Mouse (Mus musculus): ENCODE measurements around the gene Pramef17. TPM values are rescaled to one million over a fixed set of nuclear protein-coding genes. Genes with fewer than 3 reads are reported as not detected.
"Not testable (repeated sequence)": the region's sequence is repeated elsewhere in the genome, so short reads cannot be mapped to it uniquely, and the experiment has no call there.

Gene Pramef17
- not detected in 2 replicates for total RNA-seq (2021)
- long read RNA-seq, experiment 1, result 0 reads
- long read RNA-seq, experiment 2, result 0 reads

- not testable (repeated sequence) for DNase-seq
Measured at GRCm38 (mm10) chr4:143994269-143994668, at the start of gene Pramef17. Gene Pramef17, minus strand, starts transcription at chr4:143994369.

GRCm38 (mm10) chr4:143988126-143988525 lies 6.0 kb downstream of the Pramef17 start:
- DNase-seq, result peak; percentile 37

GRCm38 (mm10) chr4:143987475-143987941 lies 6.7 kb downstream of the Pramef17 start:
- peak; percentile 3 for DNase-seq

DNA sequence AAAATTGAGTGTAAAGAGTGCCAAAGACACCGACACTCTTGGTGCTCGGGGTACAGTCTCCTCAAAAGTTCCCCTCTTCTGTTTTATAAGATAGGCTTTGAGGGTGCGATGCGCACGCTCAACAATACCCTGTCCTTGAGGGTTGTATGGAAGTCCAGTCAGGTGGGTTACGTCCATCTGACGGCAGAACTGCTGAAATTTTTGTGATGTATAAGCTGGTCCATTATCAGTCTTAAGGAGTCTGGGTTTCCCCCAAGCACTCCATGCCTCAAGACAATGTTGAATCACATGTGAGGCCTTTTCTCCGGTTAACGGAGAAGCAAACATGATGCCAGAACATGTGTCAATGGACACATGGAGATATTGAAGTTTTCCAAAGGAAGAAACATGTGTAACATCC lies 8.4 kb downstream of the Pramef17 start:
- DNase-seq, result peak; percentile 4

GRCm38 (mm10) chr4:143985165-143985564 lies 9.0 kb downstream of the Pramef17 start:
- not testable (repeated sequence) for DNase-seq

- DNase-seq, result not testable (repeated sequence)
Measured at GRCm38 (mm10) chr4:143983446-143983845, 10.7 kb downstream of the Pramef17 start.

- DNase-seq, result not testable (repeated sequence)
Measured at GRCm38 (mm10) chr4:143966850-143967249, 27.3 kb downstream of the Pramef17 start, which contains the start of gene Gm13101. Gene Gm13101, minus strand, starts transcription at chr4:143966950.

DNA sequence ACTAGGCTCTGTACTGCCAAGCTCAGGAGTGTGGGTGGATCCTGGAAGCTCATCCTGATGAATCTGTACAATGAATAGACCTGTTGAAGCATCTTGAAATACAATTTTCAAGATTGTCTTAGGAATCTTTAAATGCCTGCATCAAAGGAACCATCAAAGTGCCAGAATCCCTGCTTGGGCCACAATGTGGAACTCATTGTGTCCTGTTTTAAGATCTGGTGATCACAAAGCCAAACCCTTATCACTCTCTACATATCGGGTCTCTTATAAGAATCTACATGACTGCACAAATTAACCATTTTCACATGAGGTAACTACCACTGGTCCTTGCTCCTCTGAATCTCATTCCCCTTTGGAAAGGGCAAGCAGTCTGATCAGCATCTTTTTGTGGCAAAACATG lies 43.3 kb downstream of the Pramef17 start, which contains the start of gene Pramef25:
Pramef25 (minus strand) TSS at position 101 of the 400 bp plus-strand sequence.
- not testable (repeated sequence) for DNase-seq

Other genes with a start within 250 kb of the Pramef17 start
- gene Gm13023, start 205.0 kb downstream of the Pramef17 start, total RNA-seq (2021), result not detected in 2 replicates
- gene Gm13084, start 178.3 kb downstream of the Pramef17 start, total RNA-seq (2021), result not detected in 2 replicates
- gene Gm13103, start 147.9 kb downstream of the Pramef17 start, total RNA-seq (2021), result not detected in 2 replicates
- not detected in 2 replicates for gene Pramef6, start 94.0 kb downstream of the Pramef17 start, total RNA-seq (2021)
- not detected in 2 replicates for gene Pramef25, start 43.4 kb downstream of the Pramef17 start, total RNA-seq (2021)
- not detected in 2 replicates for gene Gm13101, start 27.4 kb downstream of the Pramef17 start, total RNA-seq (2021)
- gene Pramel4, start 64.8 kb upstream of the Pramef17 start, total RNA-seq (2021), result not detected in 2 replicates
- not detected in 2 replicates for gene Gm13102, start 112.1 kb upstream of the Pramef17 start, total RNA-seq (2021)
- not detected in 2 replicates for gene Oog3, start 168.3 kb upstream of the Pramef17 start, total RNA-seq (2021)
- gene Oog2, start 196.3 kb upstream of the Pramef17 start, total RNA-seq (2021), result not detected in 2 replicates
- gene C87977, start 218.9 kb upstream of the Pramef17 start, total RNA-seq (2021), result not detected in 2 replicates

Data from adrenal gland, postnatal 14 days (tissue).